Mouse (Mus musculus) lung, embryonic 15.5 days (tissue): ENCODE results near the gene Tmem104. TPM values are rescaled to one million over a fixed set of nuclear protein-coding genes. Genes with fewer than 3 reads are reported as not detected.
A peak's percentile ranks its signal among the peaks of the same experiment; 100 is the strongest.

ENCODE experiments used
- ATAC-seq: fragments of 200-750 bp; cut with Nextera tagmentation; 2 replicates; pipeline ENCODE4 v1.8.0; 2017; ENCODE audit warnings: moderate number of reproducible peaks, borderline replicate concordance; ENCODE audit not compliant: low FRiP score, low TSS enrichment; ENCODE audit errors: extremely low read depth
- H3K27ac ChIP-seq: fragments of 300-500 bp; sonication (generic); 2 replicates; pipeline ENCODE4 v1.5.1; 2015; ENCODE audit warnings: moderate library complexity, mild to moderate bottlenecking, inconsistent platforms
- H3K27me3 ChIP-seq: fragments of 300-500 bp; sonication (generic); 2 replicates; pipeline ENCODE4 v1.6.1; 2015; ENCODE audit warnings: inconsistent platforms
- H3K36me3 ChIP-seq: fragments of 300-500 bp; sonication (generic); 2 replicates; pipeline ENCODE4 v1.6.1; 2015; ENCODE audit warnings: inconsistent platforms
- H3K4me1 ChIP-seq: fragments of 300-500 bp; sonication (generic); 2 replicates; pipeline ENCODE4 v1.6.1; 2015; ENCODE audit warnings: inconsistent platforms
- H3K4me2 ChIP-seq: fragments of 300-500 bp; sonication (generic); 2 replicates; pipeline ENCODE4 v1.6.1; 2015; ENCODE audit warnings: inconsistent platforms, mild to moderate bottlenecking, moderate library complexity
- H3K4me3 ChIP-seq: fragments of 300-500 bp; sonication (generic); 2 replicates; pipeline ENCODE4 v1.5.1; 2015; ENCODE audit warnings: mild to moderate bottlenecking, inconsistent platforms
- H3K9ac ChIP-seq: fragments of 300-500 bp; sonication (generic); 2 replicates; pipeline ENCODE4 v1.6.1; 2015; ENCODE audit warnings: inconsistent platforms
- H3K9me3 ChIP-seq: fragments of 300-500 bp; sonication (generic); 2 replicates; pipeline ENCODE4 v1.6.1; 2016; ENCODE audit warnings: inconsistent platforms
- WGBS: fragments of 180-500 bp; shearing (Covaris S2); methylation state at CpG from one replicate; pipeline ENCODE4 v1.1.7; 2015; 5-methylcytosine and 5-hydroxymethylcytosine counted together
- polyA plus RNA-seq: library from polyadenylated mRNA; unstranded; fragments of >200 nt; fragmentation: Nextera tagmentation; extraction: Ambion mirVana; gene quantifications from 2 replicates; pipeline ENCODE4 v1.2.1, GENCODE M21; 2015

The Tmem104 gene
- polyA plus RNA-seq, 1 experiment from 2014 or later, result 10.5 TPM

- H3K4me3 ChIP-seq, result no peak overlapping the region
- WGBS, result 77% methylated on average over 25 of the region's 25 CpGs
- ATAC-seq, result no peak
- peaks cover 12% of the 10 kb centered on the region; the same call in 1 of the 2 replicates for H3K36me3 ChIP-seq
- H3K4me1 ChIP-seq, result no peaks in the 10 kb centered on the region
- no peaks in the 10 kb centered on the region for H3K9me3 ChIP-seq
- no peak overlapping the region for H3K4me2 ChIP-seq
- H3K27ac ChIP-seq, result no peak overlapping the region
- no peak overlapping the region for H3K9ac ChIP-seq
- 0 out of 2 replicates have a peak, but pooled peaks cover 2% of the 10 kb centered on the region for H3K27me3 ChIP-seq
Measured at GRCm38 (mm10) chr11:115208776-115209732, 21.8 kb downstream of the Tmem104 start.

GRCm38 (mm10) chr11:115209958-115210357 lies 22.7 kb downstream of the Tmem104 start:
- H3K9ac ChIP-seq, result no peak overlapping the region
- H3K27ac ChIP-seq, result no peak overlapping the region
- peaks cover 9% of the 10 kb centered on the region; the same call in 1 of the 2 replicates for H3K36me3 ChIP-seq
- H3K27me3 ChIP-seq, result no peaks in the 10 kb centered on the region
- H3K4me3 ChIP-seq, result no peak overlapping the region
- no peaks in the 10 kb centered on the region for H3K4me1 ChIP-seq
- H3K4me2 ChIP-seq, result no peak overlapping the region
- H3K9me3 ChIP-seq, result no peaks in the 10 kb centered on the region
- ATAC-seq, result no peak
- WGBS, result 87% methylated on average over 7 of the region's 7 CpGs

- Histone ChIP-seq H3K9ac (no peak overlapping the region), H3K4me1 (no peaks in the 10 kb centered on the region), H3K4me3 (no peak overlapping the region), H3K9me3 (no peaks in the 10 kb centered on the region), H3K27ac (no peak overlapping the region), H3K4me2 (no peak overlapping the region), H3K36me3 (0 out of 2 replicates have a peak, but pooled peaks cover 1% of the 10 kb centered on the region), H3K27me3 (no peaks in the 10 kb centered on the region)
- no peak for ATAC-seq
- WGBS, result 44% methylated on average over 13 of the region's 13 CpGs
Measured at GRCm38 (mm10) chr11:115212116-115212515, 24.8 kb downstream of the Tmem104 start.

DNA sequence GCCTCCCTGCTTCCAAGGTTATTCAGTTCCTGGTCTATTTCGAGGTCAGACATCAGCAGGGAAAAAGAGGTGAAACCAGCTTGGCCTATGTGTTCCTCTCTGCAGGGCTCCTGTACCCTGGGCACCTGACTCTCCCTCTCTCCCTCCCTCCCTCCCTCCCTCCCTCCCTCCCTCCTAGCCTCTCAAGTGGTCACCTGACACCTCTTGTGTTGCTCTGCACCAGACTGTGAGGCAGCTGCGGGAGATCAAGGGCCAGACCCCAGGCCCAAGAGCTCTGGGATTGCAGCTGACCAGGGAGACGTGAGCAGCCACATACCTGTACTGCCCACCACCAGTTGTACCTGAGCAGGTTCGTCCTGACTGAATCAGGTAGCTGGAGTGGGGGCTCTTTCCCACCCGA lies 27.8 kb downstream of the Tmem104 start:
- WGBS, result 29% methylated on average over 5 of the region's 5 CpGs

GRCm38 (mm10) chr11:115217439-115218410 lies 30.4 kb downstream of the Tmem104 start:
- Histone ChIP-seq H3K4me3 (no peak overlapping the region), H3K4me2 (no peak overlapping the region), H3K9me3 (no peaks in the 10 kb centered on the region), H3K4me1 (peaks cover 36% of the 10 kb centered on the region), H3K36me3 (no peaks in the 10 kb centered on the region), H3K27ac (no peak overlapping the region), H3K27me3 (peaks cover 9% of the 10 kb centered on the region; the same call in 1 of the 2 replicates), H3K9ac (no peak overlapping the region)
- no peak for ATAC-seq
- 48% methylated on average over 18 of the region's 18 CpGs for WGBS

More for the DNA sequence above, 27.8 kb downstream of the Tmem104 start:
- ATAC-seq, result peak; percentile 55
- H3K9ac ChIP-seq, result no peak overlapping the region
- H3K27me3 ChIP-seq, result 0 out of 2 replicates have a peak, but pooled peaks cover 5% of the 10 kb centered on the region
- H3K4me1 ChIP-seq, result peaks cover 22% of the 10 kb centered on the region; the same call in 1 of the 2 replicates
- no peak overlapping the region for H3K4me2 ChIP-seq
- H3K4me3 ChIP-seq, result no peak overlapping the region
- H3K36me3 ChIP-seq, result no peaks in the 10 kb centered on the region
- H3K27ac ChIP-seq, result no peak overlapping the region
- H3K9me3 ChIP-seq, result no peaks in the 10 kb centered on the region

DNA sequence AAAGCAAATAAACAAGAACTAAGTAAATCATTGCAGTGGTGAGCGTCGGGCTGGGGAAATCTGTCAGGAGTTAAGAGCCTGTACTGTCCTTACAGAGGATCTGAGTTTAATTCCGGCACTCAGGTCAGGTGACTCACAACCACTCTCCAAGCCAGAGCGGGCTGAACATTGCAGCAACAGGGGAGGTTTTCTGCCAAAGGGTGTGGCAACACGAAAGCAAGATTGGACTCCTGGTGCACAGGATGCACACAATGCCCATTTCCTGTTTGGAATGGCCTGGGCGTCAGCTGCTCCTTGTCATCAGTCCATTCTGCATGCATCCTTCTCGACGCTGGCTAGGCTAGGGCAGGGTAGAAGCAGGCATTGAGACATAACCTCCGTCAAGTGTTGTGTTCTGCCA lies 32.0 kb downstream of the Tmem104 start:
- Histone ChIP-seq H3K9me3 (no peaks in the 10 kb centered on the region), H3K9ac (no peak overlapping the region), H3K4me1 (peaks cover 52% of the 10 kb centered on the region), H3K4me2 (no peak overlapping the region), H3K27ac (no peak overlapping the region), H3K27me3 (peaks cover 20% of the 10 kb centered on the region), H3K36me3 (no peaks in the 10 kb centered on the region), H3K4me3 (no peak overlapping the region)
- no peak for ATAC-seq
- WGBS, result 23% methylated on average over 9 of the region's 9 CpGs

- WGBS, result 72% methylated on average over 10 of the region's 10 CpGs
- no peaks in the 10 kb centered on the region for H3K36me3 ChIP-seq
- peaks cover 53% of the 10 kb centered on the region for H3K4me1 ChIP-seq
- no peak overlapping the region for H3K27ac ChIP-seq
- no peak overlapping the region for H3K9ac ChIP-seq
- no peak for ATAC-seq
- peaks cover 23% of the 10 kb centered on the region for H3K27me3 ChIP-seq
- no peaks in the 10 kb centered on the region for H3K9me3 ChIP-seq
- no peak overlapping the region for H3K4me2 ChIP-seq
- H3K4me3 ChIP-seq, result no peak overlapping the region
Measured at GRCm38 (mm10) chr11:115219685-115220084, 32.4 kb downstream of the Tmem104 start.

DNA sequence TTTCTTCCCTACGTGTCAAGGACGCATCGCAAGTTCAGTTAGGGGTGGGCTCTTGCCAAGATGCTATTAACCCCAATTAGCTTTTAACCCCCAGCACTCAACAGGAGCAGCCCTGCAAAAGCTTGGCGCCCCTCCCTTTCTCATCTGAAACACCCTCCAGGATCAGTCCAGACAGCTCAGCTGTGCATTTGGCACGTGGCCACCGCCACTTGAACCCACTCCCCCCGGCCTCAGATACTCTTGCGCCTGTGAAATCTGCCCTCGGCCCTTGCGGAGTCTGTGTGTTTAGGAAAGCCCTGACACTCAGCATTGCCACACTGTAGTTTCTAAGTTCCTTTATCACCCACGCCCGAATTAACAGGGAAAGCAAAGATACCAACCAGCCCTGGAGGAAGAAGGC lies 34.8 kb downstream of the Tmem104 start:
- peaks cover 63% of the 10 kb centered on the region for H3K4me1 ChIP-seq
- no peaks in the 10 kb centered on the region for H3K9me3 ChIP-seq
- 10% methylated on average over 12 of the region's 12 CpGs for WGBS
- H3K27me3 ChIP-seq, result peaks cover 26% of the 10 kb centered on the region
- no peak overlapping the region; the same call in 1 of the 2 replicates for H3K27ac ChIP-seq
- peak; percentile 53 for ATAC-seq
- H3K4me3 ChIP-seq, result no peak overlapping the region
- peak overlapping the region; percentile 36 for H3K4me2 ChIP-seq
- no peak overlapping the region for H3K9ac ChIP-seq
- H3K36me3 ChIP-seq, result no peaks in the 10 kb centered on the region

GRCm38 (mm10) chr11:115222570-115222969 lies 35.3 kb downstream of the Tmem104 start:
- Histone ChIP-seq H3K9me3 (no peaks in the 10 kb centered on the region), H3K36me3 (no peaks in the 10 kb centered on the region), H3K4me1 (peaks cover 62% of the 10 kb centered on the region), H3K4me2 (peak overlapping the region; percentile 36), H3K9ac (no peak overlapping the region), H3K27me3 (peaks cover 26% of the 10 kb centered on the region), H3K27ac (peak overlapping the region; percentile 26; the same call in 1 of the 2 replicates), H3K4me3 (no peak overlapping the region)
- 10% methylated on average over 5 of the region's 5 CpGs for WGBS
- ATAC-seq, result no peak

- no peak for ATAC-seq
- H3K9ac ChIP-seq, result no peak overlapping the region
- H3K4me3 ChIP-seq, result no peak overlapping the region
- H3K27ac ChIP-seq, result no peak overlapping the region
- H3K4me1 ChIP-seq, result peaks cover 54% of the 10 kb centered on the region
- no peaks in the 10 kb centered on the region for H3K9me3 ChIP-seq
- 42% methylated on average over 11 of the region's 11 CpGs for WGBS
- H3K4me2 ChIP-seq, result no peak overlapping the region
- no peaks in the 10 kb centered on the region for H3K36me3 ChIP-seq
- H3K27me3 ChIP-seq, result peaks cover 23% of the 10 kb centered on the region
Measured at GRCm38 (mm10) chr11:115223451-115223850, 36.2 kb downstream of the Tmem104 start.

- no peak for ATAC-seq
- H3K4me1 ChIP-seq, result peaks cover 51% of the 10 kb centered on the region
- 42% methylated on average over 6 of the region's 6 CpGs for WGBS
- no peak overlapping the region for H3K4me3 ChIP-seq
- H3K9me3 ChIP-seq, result no peaks in the 10 kb centered on the region
- no peaks in the 10 kb centered on the region for H3K36me3 ChIP-seq
- H3K27me3 ChIP-seq, result peaks cover 21% of the 10 kb centered on the region
- H3K27ac ChIP-seq, result no peak overlapping the region
- no peak overlapping the region for H3K9ac ChIP-seq
- H3K4me2 ChIP-seq, result no peak overlapping the region
Measured at GRCm38 (mm10) chr11:115223877-115224276, 36.6 kb downstream of the Tmem104 start.
